Mouse (Mus musculus): ENCODE data around the gene Fam214a. TPM values are rescaled to one million over a fixed set of nuclear protein-coding genes. Genes with fewer than 3 reads are reported as not detected.
A peak's percentile ranks its signal among the peaks of the same experiment; 100 is the strongest.

The Fam214a gene
- polyA plus RNA-seq, 1 experiment from 2014 or later: 20.5 TPM

DNA sequence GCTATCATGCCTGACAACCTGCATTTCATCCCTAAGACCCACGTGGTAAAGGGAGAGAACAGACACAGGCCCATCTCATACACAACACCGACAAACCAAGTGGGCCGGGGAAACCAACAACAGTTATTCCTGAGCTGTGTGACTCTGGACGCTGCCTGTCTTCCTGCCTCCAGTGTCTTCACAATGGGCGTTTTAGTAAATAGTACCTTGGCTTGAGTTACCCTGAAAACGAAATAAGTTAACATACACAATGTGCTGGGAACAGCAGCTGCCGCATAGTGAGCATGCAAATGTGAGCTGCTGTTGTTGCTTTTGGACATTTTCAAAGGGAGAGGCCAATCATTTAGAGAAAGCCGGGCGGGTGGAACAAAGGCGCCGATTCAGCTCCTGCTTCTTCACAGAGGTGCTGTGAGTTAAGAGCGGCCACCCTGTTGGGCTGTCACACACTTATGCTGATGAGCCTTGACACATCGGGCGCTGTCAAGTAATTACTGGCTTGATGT, 8.4 kb downstream of the Fam214a start:
- H3K9ac ChIP-seq (ENCODE audit: low read depth, low read length): 0 out of 2 replicates have a peak overlapping the region, but pooled peaks have one; percentile 17
- H3K36me3 ChIP-seq (ENCODE audit: control insufficient read depth, insufficient read depth, low read length): peaks cover 5% of the 10 kb centered on the region; the same call in 1 of the 2 replicates
- no peaks in the 10 kb centered on the region for H3K9me3 ChIP-seq (ENCODE audit: control insufficient read depth, low read length)
- peak overlapping the region; percentile 24 for H3K4me2 ChIP-seq (ENCODE audit: low read length)
- peak; percentile 67 for ATAC-seq
- no peak overlapping the region for H3K4me3 ChIP-seq (ENCODE audit: low read length)
- no peak overlapping the region for H3K27ac ChIP-seq (ENCODE audit: low read depth, low read length)
- WGBS: 5% methylated on average over 14 of the region's 14 CpGs
- H3K27me3 ChIP-seq (replicated peaks; ENCODE audit: control insufficient read depth, insufficient read depth, low read length): no peaks in the 10 kb centered on the region
- H3K4me1 ChIP-seq (ENCODE audit: control insufficient read depth, insufficient read depth, low read depth, low read length): peaks cover 8% of the 10 kb centered on the region

- Histone ChIP-seq H3K27me3 (replicated peaks; ENCODE audit: control insufficient read depth, insufficient read depth, low read length) (no peaks in the 10 kb centered on the region), H3K4me1 (ENCODE audit: control insufficient read depth, insufficient read depth, low read depth, low read length) (peaks cover 8% of the 10 kb centered on the region), H3K27ac (ENCODE audit: low read depth, low read length) (no peak overlapping the region), H3K4me2 (ENCODE audit: low read length) (no peak overlapping the region), H3K4me3 (ENCODE audit: low read length) (no peak overlapping the region), H3K9me3 (ENCODE audit: control insufficient read depth, low read length) (no peaks in the 10 kb centered on the region), H3K9ac (ENCODE audit: low read depth, low read length) (no peak overlapping the region), H3K36me3 (ENCODE audit: control insufficient read depth, insufficient read depth, low read length) (peaks cover 5% of the 10 kb centered on the region; the same call in 1 of the 2 replicates)
- WGBS: 80% methylated on average over 2 of the region's 2 CpGs
- ATAC-seq: no peak
These were observed 11.3 kb downstream of the Fam214a start for GRCm38 (mm10) chr9:74963953-74964352.

DNA sequence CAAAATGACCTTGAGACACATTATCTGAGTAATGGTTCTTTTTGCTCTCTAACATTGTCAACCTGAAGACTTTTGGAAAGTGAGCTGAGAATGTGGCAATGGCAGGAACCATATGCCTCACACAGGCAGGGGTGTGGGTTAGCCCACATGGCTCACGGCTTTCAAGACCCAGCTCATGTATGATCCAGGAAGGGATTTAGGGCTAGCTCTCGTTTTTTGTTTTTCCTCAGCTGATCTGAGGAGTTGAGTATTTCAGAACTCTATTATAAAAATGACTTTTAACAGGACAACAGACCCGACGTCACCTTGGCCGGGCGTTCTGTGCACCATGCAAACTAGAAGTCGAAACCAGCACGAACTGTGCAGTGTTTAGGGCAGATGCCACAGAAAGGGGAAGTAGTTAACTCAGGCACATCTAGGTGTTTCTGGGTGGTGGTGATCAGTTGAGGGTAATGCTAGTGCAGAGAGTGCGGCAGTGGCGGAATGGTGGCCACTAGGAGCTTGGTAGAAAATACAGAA, 12.2 kb downstream of the Fam214a start:
- Histone ChIP-seq H3K4me2 (ENCODE audit: low read length) (no peak overlapping the region), H3K9me3 (ENCODE audit: control insufficient read depth, low read length) (no peaks in the 10 kb centered on the region), H3K36me3 (ENCODE audit: control insufficient read depth, insufficient read depth, low read length) (no peaks in the 10 kb centered on the region; the same call in 1 of the 2 replicates), H3K4me3 (ENCODE audit: low read length) (no peak overlapping the region), H3K27me3 (replicated peaks; ENCODE audit: control insufficient read depth, insufficient read depth, low read length) (no peaks in the 10 kb centered on the region), H3K27ac (ENCODE audit: low read depth, low read length) (no peak overlapping the region), H3K9ac (ENCODE audit: low read depth, low read length) (no peak overlapping the region), H3K4me1 (ENCODE audit: control insufficient read depth, insufficient read depth, low read depth, low read length) (peaks cover 8% of the 10 kb centered on the region)
- no peak for ATAC-seq
- WGBS: 89% methylated on average over 10 of the region's 10 CpGs

- Histone ChIP-seq H3K9ac (ENCODE audit: low read depth, low read length) (no peak overlapping the region), H3K4me1 (ENCODE audit: control insufficient read depth, insufficient read depth, low read depth, low read length) (peaks cover 3% of the 10 kb centered on the region), H3K27ac (ENCODE audit: low read depth, low read length) (no peak overlapping the region), H3K9me3 (ENCODE audit: control insufficient read depth, low read length) (no peaks in the 10 kb centered on the region), H3K4me2 (ENCODE audit: low read length) (no peak overlapping the region), H3K4me3 (ENCODE audit: low read length) (no peak overlapping the region), H3K27me3 (replicated peaks; ENCODE audit: control insufficient read depth, insufficient read depth, low read length) (no peaks in the 10 kb centered on the region), H3K36me3 (ENCODE audit: control insufficient read depth, insufficient read depth, low read length) (no peaks in the 10 kb centered on the region)
- WGBS: 72% methylated on average over 4 of the region's 4 CpGs
- no peak for ATAC-seq
These were observed 13.5 kb downstream of the Fam214a start for GRCm38 (mm10) chr9:74966200-74966599.

- H3K27me3 ChIP-seq (replicated peaks; ENCODE audit: control insufficient read depth, insufficient read depth, low read length): no peaks in the 10 kb centered on the region
- 91% methylated on average over 8 of the region's 8 CpGs for WGBS
- H3K4me1 ChIP-seq (ENCODE audit: control insufficient read depth, insufficient read depth, low read depth, low read length): no peaks in the 10 kb centered on the region
- no peaks in the 10 kb centered on the region for H3K36me3 ChIP-seq (ENCODE audit: control insufficient read depth, insufficient read depth, low read length)
- H3K9me3 ChIP-seq (ENCODE audit: control insufficient read depth, low read length): no peaks in the 10 kb centered on the region
- no peak overlapping the region for H3K4me3 ChIP-seq (ENCODE audit: low read length)
- H3K27ac ChIP-seq (ENCODE audit: low read depth, low read length): no peak overlapping the region
- no peak for ATAC-seq
- H3K4me2 ChIP-seq (ENCODE audit: low read length): no peak overlapping the region
- no peak overlapping the region for H3K9ac ChIP-seq (ENCODE audit: low read depth, low read length)
These were observed 16.2 kb downstream of the Fam214a start for GRCm38 (mm10) chr9:74968647-74969428.

DNA sequence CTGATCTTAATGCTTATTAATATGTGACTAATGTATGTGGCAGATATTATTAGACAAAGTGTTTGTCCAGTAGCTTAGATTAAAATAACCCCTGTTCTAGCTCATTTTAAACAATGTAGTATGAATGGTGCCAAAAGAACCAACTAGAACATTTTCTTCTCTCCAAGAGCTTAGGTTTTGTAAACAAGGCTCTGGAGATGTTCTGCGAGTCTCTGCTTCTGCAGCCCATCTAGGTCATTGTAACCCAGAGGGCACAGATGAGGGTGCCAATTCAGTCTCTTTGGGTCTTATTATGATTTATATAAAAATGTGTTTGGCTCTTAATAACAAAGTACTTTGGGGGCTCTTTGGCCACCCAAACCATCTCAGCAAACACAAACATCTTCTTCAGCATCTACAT, 17.9 kb downstream of the Fam214a start:
- Histone ChIP-seq H3K4me3 (ENCODE audit: low read length) (no peak overlapping the region), H3K27me3 (replicated peaks; ENCODE audit: control insufficient read depth, insufficient read depth, low read length) (no peaks in the 10 kb centered on the region), H3K9me3 (ENCODE audit: control insufficient read depth, low read length) (no peaks in the 10 kb centered on the region), H3K4me1 (ENCODE audit: control insufficient read depth, insufficient read depth, low read depth, low read length) (peaks cover 14% of the 10 kb centered on the region), H3K27ac (ENCODE audit: low read depth, low read length) (no peak overlapping the region), H3K4me2 (ENCODE audit: low read length) (no peak overlapping the region), H3K36me3 (ENCODE audit: control insufficient read depth, insufficient read depth, low read length) (no peaks in the 10 kb centered on the region), H3K9ac (ENCODE audit: low read depth, low read length) (no peak overlapping the region)
- 93% methylated on average over 1 of the region's 1 CpGs for WGBS
- ATAC-seq: no peak

DNA sequence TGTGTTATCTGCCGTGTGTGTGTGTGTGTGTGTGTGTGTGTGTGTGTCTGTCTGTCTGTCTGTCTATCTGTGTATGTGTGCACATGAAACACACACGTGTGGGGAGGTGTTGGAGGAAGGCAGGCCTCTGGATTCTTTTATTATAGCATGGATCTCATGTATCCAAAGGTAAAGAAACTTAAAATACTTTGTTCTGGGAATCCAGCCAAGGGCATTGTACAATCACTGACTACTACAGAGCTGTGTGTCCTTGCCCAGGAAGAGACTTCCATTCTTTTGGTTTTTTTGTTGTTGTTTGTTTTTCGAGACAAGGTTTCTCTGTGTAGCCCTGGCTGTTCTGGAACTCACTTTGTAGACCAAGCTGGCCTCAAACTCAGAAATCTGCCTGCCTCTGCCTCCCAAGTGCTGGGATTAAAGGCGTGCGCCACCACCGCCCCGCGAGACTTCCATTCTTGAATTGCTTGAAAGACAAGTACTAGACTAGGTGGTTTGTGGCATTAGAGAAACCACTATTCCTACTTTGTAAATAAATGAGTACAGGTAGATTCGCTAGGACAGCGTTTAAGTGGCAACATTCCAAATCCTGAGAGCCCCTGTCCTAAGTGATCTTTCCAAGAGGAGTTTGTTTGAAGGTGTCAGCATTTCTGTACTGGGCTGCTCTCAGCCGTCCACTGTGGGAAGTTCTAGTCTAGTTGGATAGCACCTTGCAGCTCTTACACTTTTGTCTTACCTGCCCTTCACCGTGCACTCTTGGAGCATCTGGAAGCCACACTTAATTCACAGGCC, 18.7 kb downstream of the Fam214a start:
- H3K27ac ChIP-seq (ENCODE audit: low read depth, low read length): no peak overlapping the region
- no peak for ATAC-seq
- no peak overlapping the region for H3K4me2 ChIP-seq (ENCODE audit: low read length)
- H3K4me1 ChIP-seq (ENCODE audit: control insufficient read depth, insufficient read depth, low read depth, low read length): peaks cover 14% of the 10 kb centered on the region
- no peak overlapping the region for H3K4me3 ChIP-seq (ENCODE audit: low read length)
- H3K9me3 ChIP-seq (ENCODE audit: control insufficient read depth, low read length): no peaks in the 10 kb centered on the region
- 91% methylated on average over 12 of the region's 12 CpGs for WGBS
- no peak overlapping the region for H3K9ac ChIP-seq (ENCODE audit: low read depth, low read length)
- no peaks in the 10 kb centered on the region for H3K36me3 ChIP-seq (ENCODE audit: control insufficient read depth, insufficient read depth, low read length)
- no peaks in the 10 kb centered on the region for H3K27me3 ChIP-seq (replicated peaks; ENCODE audit: control insufficient read depth, insufficient read depth, low read length)

GRCm38 (mm10) chr9:74972736-74973135, 20.1 kb downstream of the Fam214a start:
- no peak overlapping the region for H3K9ac ChIP-seq (ENCODE audit: low read depth, low read length)
- no peak overlapping the region for H3K4me3 ChIP-seq (ENCODE audit: low read length)
- no peaks in the 10 kb centered on the region for H3K27me3 ChIP-seq (replicated peaks; ENCODE audit: control insufficient read depth, insufficient read depth, low read length)
- peaks cover 21% of the 10 kb centered on the region for H3K4me1 ChIP-seq (ENCODE audit: control insufficient read depth, insufficient read depth, low read depth, low read length)
- no peak for ATAC-seq
- no peak overlapping the region for H3K27ac ChIP-seq (ENCODE audit: low read depth, low read length)
- no peak overlapping the region for H3K4me2 ChIP-seq (ENCODE audit: low read length)
- no peaks in the 10 kb centered on the region for H3K9me3 ChIP-seq (ENCODE audit: control insufficient read depth, low read length)
- 93% methylated on average over 5 of the region's 5 CpGs for WGBS
- no peaks in the 10 kb centered on the region for H3K36me3 ChIP-seq (ENCODE audit: control insufficient read depth, insufficient read depth, low read length)

GRCm38 (mm10) chr9:74973154-74973553, 20.5 kb downstream of the Fam214a start:
- 86% methylated on average over 4 of the region's 4 CpGs for WGBS
- no peaks in the 10 kb centered on the region for H3K9me3 ChIP-seq (ENCODE audit: control insufficient read depth, low read length)
- no peaks in the 10 kb centered on the region for H3K27me3 ChIP-seq (replicated peaks; ENCODE audit: control insufficient read depth, insufficient read depth, low read length)

More at GRCm38 (mm10) chr9:74973154-74973553, 20.5 kb downstream of the Fam214a start:
- H3K27ac ChIP-seq (ENCODE audit: low read depth, low read length): no peak overlapping the region
- peaks cover 25% of the 10 kb centered on the region for H3K4me1 ChIP-seq (ENCODE audit: control insufficient read depth, insufficient read depth, low read depth, low read length)
- H3K9ac ChIP-seq (ENCODE audit: low read depth, low read length): no peak overlapping the region
- no peak overlapping the region for H3K4me2 ChIP-seq (ENCODE audit: low read length)
- ATAC-seq: no peak
- H3K4me3 ChIP-seq (ENCODE audit: low read length): no peak overlapping the region
- H3K36me3 ChIP-seq (ENCODE audit: control insufficient read depth, insufficient read depth, low read length): no peaks in the 10 kb centered on the region
